Mouse (Mus musculus): ENCODE results near the gene Kdm6a.

The Kdm6a gene

DNA sequence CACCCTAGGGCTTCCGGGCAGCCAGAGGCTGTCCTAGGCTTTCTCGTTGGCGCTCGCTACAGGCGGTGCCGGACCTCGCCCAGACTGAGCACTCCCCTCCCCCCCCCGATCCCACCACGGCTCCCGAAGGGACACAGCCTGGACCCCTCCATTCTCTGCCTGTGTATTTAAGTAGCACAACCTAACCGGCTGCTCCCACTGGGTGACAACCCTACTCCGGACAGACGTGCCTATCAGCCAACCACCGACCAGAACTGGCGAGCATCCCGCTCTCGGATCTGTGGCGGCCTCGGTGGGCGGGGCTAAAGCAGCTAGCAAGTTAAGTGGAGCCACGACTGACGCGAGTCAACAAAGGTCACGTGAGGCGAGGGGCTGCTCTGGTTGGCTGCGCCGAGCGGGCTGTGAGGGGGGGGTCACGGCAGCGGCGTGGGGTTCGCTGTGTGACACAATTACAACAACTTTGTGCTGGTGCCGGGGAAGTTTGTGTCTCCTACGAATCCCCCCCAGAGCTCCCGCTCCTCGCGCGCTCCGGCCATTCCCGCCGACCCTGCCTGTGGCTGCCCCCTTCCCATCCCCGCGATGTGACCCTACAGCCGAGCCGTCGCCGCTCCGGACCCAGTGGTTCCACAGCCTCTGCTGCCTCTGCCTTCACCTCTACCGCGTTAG lies at the start of gene Kdm6a:
Gene Kdm6a (plus strand): TSS at position 384 of the 666 bp plus-strand sequence.
- DNase-seq (ENCODE audit: low spot score in 2 of 2), result peak; percentile 98 to 100

DNA sequence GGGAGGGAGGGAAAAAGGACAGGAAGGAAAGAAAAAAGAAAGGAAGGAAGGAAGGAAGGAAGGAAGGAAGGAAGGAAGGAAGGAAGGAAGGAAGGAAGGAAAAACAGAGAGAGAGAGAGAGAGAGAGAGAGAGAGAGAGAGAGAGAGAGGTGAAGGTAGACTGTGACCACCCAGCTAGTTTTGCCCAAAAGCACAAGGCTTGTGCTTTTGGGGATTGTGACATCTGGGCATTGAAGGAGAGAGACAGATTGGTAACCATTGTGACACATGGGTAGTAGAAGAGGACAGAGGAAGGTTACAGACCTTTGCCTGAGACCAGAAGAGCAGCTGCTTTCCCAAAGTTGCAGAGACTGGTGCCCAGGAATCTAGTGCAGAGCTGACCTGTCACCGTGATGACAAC lies 16.8 kb upstream of the Kdm6a start, which contains the start of gene Dusp21:
Gene Dusp21 (plus strand): TSS at position 301 of the 400 bp plus-strand sequence.
- no peak for DNase-seq (ENCODE audit: low spot score in 2 of 2)

DNA sequence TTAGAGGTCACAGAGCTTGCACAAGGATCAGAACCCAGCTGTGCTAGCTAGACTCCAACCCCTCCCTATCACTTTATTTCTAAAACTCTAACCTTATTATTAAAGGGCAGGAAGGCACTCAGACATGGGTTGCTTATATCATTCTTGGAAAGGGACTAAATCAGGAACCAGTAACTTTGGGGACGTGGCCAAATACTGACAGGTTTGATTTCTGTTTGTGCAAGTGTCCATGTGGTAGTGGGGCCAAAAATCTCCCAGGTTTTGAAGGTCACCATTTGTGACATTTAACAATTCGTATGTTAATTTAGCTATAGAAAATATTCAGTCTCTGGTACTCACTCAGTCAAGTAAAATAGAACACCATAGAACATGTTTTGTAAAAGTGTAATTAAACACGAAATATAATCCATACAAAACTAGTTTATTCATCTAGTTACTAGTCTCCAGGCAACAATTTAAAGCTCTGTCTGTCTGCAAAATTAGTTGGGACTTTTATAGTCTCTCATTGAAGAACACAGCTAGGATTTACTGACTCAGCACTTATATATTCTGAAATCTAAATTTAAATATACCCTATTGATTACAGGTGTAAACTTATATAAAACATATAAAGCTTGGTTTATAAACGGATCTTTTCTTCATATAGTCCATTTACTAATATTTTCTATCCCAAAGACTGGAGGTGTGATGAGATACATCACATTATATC lies 1.5 kb upstream of the Kdm6a start:
- DNase-seq (ENCODE audit: low spot score in 2 of 2), result no peak

DNA sequence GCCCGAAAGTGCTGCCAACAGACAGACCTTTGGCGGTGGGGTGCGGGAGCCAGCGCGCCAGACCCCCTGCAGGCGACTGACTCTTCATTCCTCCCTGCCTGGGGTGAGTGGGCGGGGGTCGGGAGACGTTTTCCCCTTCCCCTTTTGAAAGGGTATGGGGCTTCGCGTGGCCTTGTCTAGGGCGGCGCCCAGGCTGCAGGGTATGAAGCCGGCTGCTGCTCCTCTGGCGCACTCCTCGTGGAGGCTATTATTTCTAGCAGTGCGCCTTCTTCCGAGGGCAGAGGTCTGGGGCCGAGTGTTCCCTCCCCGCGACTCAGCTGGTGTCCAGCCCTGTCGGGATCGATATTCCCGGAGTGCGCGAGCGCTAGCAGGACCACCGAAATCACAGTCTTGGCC lies 581 bp upstream of the Kdm6a start:
- DNase-seq (ENCODE audit: low spot score in 2 of 2), result no peak

DNA sequence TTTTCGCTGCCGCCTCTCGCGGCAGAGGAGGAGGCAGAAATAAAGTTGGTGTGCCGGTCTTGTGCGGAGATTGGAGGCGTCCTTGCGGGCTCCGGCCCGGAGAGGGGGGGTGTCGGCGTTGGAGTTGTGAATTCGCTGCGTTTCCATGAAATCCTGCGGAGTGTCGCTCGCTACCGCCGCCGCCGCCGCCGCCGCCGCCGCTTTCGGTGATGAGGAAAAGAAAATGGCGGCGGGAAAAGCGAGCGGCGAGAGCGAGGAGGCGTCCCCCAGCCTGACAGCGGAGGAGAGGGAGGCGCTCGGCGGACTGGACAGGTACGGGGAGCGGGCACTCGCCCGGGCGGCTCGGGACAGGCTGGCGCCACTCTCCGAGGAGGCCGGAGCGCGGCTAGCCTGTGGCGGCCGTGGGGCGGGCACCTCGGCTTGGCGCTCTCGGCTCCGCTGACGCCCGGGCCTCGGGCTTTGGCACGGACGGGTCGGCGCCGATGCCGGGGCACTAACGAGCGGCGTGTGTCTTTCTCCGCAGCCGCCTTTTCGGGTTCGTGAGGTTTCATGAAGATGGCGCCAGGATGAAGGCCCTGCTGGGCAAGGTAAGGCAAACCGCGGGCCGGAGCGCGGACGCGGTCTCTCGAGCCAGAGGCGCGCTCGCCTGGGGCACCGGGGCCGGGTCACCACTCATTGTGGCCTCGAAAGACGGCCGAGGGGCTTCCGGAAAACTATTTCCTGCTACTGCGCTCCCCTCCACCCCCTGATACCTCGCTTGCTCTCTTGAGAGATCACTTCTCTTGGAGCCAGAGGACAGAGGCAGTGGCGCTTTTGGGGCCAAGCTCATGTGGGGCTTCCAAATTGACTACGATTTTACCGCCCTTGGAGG lies 721 bp downstream of the Kdm6a start:
- DNase-seq (ENCODE audit: low spot score in 2 of 2), result peak; percentile 41 to 66

DNA sequence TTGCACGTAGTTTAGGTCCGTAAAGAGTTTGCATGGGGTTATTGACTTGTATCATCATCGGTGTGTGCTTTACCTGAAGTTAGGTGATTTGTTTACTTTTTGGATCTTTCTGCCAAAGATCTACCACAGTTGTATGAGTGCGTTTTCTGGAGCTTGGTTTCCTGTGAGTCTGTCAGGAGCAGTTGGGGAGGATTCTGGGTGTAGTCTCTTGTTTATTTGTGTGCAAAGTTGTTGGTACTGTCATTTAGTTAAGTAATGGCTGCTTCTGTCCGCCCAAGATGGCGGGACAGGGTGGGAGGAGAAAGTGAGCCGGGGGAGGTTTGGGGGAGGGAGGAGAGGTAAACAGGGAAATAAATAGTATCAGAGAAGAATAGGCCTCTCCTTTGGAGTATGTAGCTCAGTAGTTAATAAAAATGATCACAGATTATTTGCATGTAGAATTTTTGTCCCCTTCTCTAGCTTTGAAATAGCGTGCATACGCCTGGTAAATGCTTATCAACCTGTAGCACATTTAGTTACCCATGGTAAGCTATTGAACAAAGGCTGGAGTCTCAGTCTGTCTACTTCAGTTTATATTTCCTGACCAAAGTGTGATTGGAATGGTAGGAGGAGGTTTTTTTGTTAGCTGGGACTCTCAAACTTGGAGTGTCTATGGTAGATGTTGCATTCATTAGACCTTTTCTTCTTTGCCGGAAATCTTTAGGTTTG lies 1.7 kb downstream of the Kdm6a start:
- DNase-seq (ENCODE audit: low spot score in 2 of 2), result peak; percentile 7 to 9

DNA sequence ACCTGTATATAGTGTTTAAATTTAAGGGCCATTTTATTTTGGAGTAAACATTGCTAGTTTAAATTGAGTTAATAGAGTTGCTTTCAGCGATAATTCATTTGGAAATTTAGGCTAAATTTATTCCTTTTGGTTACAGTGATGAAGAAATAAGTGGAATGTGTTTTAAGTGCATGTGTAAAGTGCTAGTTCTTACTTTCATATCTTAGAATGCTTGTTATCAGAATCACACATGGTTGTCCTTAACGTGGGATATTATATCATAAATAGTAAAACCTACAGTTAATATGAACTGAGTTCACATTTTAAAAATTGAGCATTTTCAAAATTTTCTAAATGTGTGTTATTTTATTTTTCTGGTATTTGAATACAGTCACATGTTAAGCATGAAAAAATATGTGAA lies 2.7 kb downstream of the Kdm6a start:
- no peak for DNase-seq (ENCODE audit: low spot score in 2 of 2)

DNA sequence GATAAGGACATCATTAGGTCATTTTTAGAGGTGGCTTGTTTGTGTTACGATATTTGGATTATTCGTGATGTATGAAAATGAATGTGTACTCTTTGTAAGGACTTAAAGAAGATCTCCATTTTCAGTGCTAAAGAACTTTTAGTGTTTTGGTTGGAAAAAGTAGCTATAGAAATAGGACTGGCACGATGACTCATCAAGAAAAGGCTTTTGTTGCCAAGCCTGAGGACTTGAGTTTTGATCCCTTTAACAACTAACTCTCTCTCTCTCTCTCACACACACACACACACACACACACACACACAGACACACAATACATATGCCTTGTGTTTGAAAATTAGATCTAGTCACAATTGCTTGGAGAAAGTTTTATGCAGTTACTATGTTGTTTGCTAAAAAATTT lies 4.6 kb downstream of the Kdm6a start:
- DNase-seq (ENCODE audit: low spot score in 2 of 2), result no peak

DNA sequence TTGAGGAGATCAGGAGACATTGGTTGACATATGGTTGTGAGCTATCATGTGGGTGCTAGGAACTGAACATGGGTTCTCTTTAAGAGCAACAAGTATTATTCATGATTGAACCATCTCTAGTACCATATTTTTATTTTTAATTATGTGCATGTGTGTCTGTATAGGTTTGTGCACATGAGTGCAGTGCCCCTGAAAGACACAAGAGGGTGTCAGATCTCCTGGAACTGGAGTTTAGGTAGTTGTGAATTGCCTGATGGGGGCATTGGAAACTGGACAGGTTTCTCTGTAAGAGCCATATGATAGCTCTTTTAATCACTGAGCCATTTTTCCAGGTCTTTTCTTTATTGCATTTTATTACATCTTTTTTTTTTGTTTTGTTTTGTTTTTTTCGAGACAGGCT lies 6.6 kb downstream of the Kdm6a start:
- DNase-seq (ENCODE audit: low spot score in 2 of 2), result no peak

DNA sequence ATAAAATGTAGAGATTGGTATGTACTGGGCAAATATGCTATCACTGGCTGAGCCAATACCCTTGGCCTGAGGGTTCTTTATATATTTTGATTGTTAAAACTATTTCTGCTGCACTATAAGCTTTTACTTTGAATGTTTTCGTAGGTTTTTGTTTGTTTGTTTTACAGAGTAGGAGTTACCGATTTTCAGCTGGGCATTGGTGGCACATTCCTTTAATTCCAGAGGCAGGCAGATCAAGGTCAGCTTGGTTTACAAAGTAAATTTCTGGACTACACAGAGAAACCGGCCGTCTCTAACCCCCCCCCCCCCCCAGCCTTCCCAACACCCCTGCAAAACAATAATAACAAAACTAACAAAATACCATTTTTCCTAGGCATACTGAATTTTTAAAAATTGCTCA lies 12.5 kb downstream of the Kdm6a start:
- DNase-seq (ENCODE audit: low spot score in 2 of 2), result no peak

DNA sequence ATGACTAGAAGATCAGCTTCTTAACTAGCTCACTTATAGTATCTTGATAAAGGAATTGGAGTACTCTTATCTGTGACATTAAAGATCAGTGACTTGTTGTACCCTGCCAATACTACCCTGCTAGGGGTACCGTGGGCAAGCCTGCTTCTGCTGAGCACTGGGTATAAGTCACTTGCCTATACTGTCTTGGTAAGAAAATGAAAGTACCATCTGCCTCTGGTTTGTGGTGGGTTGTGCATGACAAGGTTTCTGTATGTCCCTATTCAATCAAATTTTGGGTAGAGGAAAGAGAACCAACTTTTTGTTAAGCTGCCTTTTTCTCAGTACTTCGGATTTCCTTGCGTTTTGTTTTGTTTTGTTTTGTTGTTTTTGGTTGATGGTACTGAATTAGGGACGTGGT lies 15.4 kb downstream of the Kdm6a start:
- no peak for DNase-seq (ENCODE audit: low spot score in 2 of 2)

DNA sequence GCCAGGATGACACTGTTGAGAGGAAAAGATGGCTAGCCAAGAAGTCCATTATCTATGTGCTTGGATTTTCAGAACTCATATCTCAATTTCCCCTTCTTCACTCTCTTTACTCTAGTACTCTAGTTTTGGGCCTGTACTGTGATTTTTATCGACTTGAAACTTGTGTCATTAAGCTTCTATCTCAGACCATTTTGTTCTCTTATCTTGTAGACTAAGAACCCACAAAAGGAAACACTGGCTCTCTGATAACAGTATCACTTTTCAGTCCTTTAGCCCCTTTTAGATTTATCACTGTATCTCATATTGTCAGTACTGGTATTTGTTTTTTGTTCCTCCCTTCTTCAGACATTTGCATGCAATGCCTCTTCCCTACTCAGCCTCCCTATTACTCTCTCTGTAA lies 17.1 kb downstream of the Kdm6a start:
- no peak for DNase-seq (ENCODE audit: low spot score in 2 of 2)

DNA sequence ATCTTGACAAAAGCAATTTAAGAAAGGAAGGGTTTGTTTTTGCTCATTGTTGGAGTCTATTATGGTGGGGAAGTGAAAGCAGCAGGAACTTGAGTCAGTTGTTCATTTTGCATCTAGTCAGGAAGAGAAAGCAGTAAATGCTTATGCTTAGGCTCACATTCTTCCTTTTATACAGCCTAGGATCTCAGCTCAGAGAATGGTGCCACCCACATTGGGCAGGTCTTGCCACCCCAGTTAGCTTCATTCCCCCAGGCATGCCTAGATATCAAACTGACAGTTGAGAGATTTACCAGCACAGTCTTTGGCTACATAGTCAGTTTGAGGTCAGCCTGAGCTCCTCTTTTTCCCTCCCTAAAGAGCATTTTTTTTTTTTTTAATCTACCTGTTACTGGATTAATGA lies 24.8 kb downstream of the Kdm6a start:
- no peak for DNase-seq (ENCODE audit: low spot score in 2 of 2)

DNA sequence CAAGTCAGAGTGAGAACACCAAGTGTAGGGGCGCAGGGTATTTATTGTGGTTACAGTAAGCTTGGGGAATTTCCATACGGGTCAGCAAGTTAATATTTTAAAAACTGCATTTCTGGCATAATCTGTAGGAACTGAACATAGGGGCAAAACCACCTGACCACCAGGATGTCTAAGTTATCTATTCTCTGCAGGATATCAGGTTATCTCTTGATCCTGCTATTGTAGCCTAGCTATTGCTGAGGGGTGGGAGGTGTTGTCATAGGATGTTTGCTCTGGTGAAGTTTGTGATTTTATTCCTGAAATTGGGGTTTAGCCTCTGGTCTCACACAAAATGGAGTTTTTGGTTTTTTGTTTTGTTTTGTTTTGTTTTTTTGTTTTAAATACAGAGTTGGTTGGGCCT lies 25.9 kb downstream of the Kdm6a start:
- DNase-seq (ENCODE audit: low spot score in 2 of 2), result no peak

DNA sequence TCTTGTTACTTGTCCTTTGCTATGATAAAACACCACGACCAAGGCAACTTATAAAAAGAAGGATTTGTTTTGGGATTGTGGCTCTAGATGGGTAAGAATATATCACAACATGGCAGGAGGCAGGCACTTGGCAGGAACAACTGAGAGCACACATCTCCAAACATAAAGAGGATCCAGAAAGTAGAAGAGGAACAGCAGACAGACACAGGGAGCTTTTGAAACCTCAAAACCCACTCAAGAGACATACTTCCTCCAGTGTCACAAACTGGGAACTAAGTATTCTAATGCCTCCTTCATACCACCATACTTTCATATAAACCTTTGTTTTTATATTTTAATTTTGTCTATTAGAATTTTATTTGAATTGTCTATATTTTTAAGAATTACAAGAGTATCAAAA lies 77.2 kb downstream of the Kdm6a start:
- DNase-seq (ENCODE audit: low spot score in 2 of 2), result no peak

DNA sequence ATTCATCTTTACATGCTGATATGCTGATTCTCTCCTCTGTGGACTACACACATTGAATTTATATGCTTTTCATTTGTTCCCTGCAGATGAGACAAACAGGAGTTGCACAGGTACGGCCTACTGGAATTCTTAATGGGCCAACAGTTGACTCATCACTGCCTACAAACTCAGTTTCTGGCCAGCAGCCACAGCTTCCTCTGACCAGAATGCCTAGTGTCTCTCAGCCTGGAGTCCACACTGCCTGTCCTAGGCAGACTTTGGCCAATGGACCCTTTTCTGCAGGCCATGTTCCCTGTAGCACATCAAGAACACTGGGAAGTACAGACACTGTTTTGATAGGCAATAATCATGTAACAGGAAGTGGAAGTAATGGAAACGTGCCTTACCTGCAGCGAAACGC lies 88.2 kb downstream of the Kdm6a start:
- no peak for DNase-seq (ENCODE audit: low spot score in 2 of 2)

DNA sequence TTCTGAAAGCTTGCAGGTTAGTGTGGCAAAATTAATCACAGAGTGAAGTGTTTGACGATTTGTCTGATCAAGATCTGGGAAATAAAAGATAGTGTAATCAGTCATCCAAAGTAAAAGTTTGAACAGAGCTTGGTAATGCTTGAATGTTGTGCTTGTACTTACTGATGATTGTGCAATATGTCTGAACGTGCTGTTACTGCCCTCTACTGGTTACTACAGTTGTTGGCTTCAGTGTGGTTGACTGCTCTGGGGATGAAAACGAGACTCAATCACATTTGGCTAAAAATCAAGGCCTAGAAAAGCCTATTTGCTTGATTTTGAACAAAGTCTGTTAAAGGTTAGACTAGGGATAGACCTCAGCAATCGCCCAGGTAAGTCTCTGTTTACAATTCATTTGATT lies 92.4 kb downstream of the Kdm6a start:
- peak; percentile 27 to 66 for DNase-seq (ENCODE audit: low spot score in 2 of 2)

DNA sequence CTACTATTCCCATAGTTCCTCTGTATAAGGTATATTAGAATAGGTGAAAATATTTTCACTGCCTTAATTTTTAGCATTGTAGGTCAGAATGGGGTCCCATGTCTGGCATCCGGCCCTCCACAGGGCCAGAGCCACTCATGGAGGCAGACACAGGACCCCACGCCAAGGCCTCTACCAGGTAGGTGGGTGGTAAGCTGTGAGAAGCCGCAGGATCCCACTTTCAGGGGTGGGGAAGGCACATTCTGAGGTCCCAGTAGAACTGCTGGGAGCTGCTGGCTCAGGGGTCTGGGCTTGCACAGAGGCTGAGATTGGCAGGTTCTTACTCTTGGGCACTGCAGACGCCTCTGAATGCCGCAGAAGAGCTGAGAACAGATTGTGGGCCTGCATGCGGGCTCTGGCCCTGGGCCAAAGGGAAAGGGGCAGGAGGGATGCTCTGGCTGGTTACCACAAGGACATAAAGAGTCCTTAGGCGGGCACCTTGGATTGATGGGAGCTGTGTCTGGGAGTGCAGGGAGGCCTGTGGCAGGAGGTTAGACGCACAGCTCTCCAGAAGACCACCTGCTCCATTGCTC lies 95.9 kb downstream of the Kdm6a start:
- DNase-seq (ENCODE audit: low spot score in 2 of 2), result no peak

DNA sequence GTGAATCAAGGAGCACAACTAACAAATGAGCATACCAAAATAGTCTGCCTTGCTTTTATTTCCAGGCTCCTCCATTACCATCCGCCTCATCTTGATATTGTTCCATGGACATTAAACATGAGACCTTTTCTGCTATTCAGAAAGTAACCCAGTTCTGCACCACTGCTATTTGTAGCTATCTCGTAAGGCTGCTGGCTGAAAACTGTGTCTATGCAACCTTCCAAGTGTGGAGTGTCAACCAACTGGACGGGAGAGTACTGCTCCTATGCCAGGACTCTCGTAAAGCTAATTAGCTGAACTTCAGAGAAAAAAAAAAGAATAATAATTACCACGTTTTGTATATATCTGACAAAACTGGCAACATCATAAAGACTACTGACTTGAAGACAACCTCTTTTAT lies 116.2 kb downstream of the Kdm6a start:
- DNase-seq (ENCODE audit: low spot score in 2 of 2), result no peak

DNA sequence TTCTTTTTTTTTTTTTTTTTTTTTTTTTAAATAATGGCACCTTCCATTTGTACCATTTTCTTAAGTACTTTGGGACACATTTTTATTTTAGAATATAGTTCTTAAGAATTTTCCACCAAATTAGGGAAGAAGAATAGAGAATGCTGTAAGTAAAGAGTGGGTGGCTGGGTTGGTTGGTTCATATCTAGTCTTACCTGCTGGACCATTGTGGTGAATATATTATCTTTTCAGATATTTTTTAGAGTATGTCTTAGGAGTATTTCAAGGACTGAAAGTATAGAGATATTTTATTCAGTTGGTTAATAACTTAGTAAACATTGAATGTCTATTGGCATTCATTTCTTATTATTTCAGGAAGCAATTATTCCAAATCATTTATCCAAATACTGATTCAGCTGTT lies 117.8 kb downstream of the Kdm6a start:
- no peak for DNase-seq (ENCODE audit: low spot score in 2 of 2)

Data from right cerebral cortex, adult 2 months (tissue).